In genomic region chr8:120040861-120041260, GRCm38 (mm10) we compare ENCODE assay signal across 9 mouse cellular contexts. TPM values are rescaled to one million over a fixed set of nuclear protein-coding genes. Genes with fewer than 3 reads are reported as not detected.
DNase-seq lines count a peak whose midpoint lies in the region; ATAC-seq and TF ChIP-seq lines count a peak whose summit lies in the region.
"Had no signal": no experiment of that assay in that cellular context is flagged by ENCODE, and none has a peak within 500 bp of the region (broad histone marks: within the 10 kb centered on the region; RNA-seq: fewer than 3 reads in every experiment).

No protein-coding gene starts in this region.

- H3K9ac ChIP-seq in liver, embryonic 11.5 days (ENCODE audit: low read depth, low read length) = no peak overlapping the region
- no peak overlapping the region for H3K9ac ChIP-seq in heart, adult 2 months (ENCODE audit: low read depth, low read length)
- no peak overlapping the region for H3K9ac ChIP-seq in midbrain, embryonic 15.5 days

- WGBS in liver, embryonic 11.5 days = 21% methylated on average over 1 of the region's 1 CpGs
- whole genome bisulfite sequencing in heart, adult 2 months = 0% methylated on average over 1 of the region's 1 CpGs
- 0% methylated on average over 1 of the region's 1 CpGs for WGBS in macrophage (ENCODE audit: missing documents)
- WGBS in midbrain, embryonic 15.5 days = 79% methylated on average over 1 of the region's 1 CpGs

- H3K27ac ChIP-seq in liver, embryonic 11.5 days (ENCODE audit: low read depth, low read length) = no peak overlapping the region
- H3K27ac ChIP-seq in heart, adult 2 months = peak overlapping the region; percentile 47
- peak overlapping the region; percentile 50 for H3K27ac ChIP-seq in macrophage
- H3K27ac ChIP-seq in midbrain, embryonic 15.5 days = no peak overlapping the region

- peak; percentile 35; the same call in 1 of the 2 replicates for TF ChIP-seq POLR2A in heart, adult 2 months (IDR thresholded peaks at IDR 0.05; ENCODE audit: insufficient read depth, low read depth, low read length)

- H3K4me3 ChIP-seq in liver, embryonic 11.5 days (ENCODE audit: low read depth, low read length) = no peak overlapping the region
- no peak overlapping the region for H3K4me3 ChIP-seq in heart, adult 2 months
- H3K4me3 ChIP-seq in macrophage (ENCODE audit: inconsistent target) = no peak overlapping the region
- H3K4me3 ChIP-seq in midbrain, embryonic 15.5 days = no peak overlapping the region
- H3K4me3 ChIP-seq: erythroblast, embryonic 14.5 days had no signal

- no peaks in the 10 kb centered on the region; the same call in 1 of the 2 replicates for H3K27me3 ChIP-seq in liver, embryonic 11.5 days (replicated peaks; ENCODE audit: control insufficient read depth, insufficient read depth, low read length)
- no peaks in the 10 kb centered on the region for H3K27me3 ChIP-seq in heart, adult 2 months (ENCODE audit: control insufficient read depth, insufficient read depth, low read length)
- no peaks in the 10 kb centered on the region for H3K27me3 ChIP-seq in midbrain, embryonic 15.5 days (replicated peaks)

- no peaks in the 10 kb centered on the region for H3K79me2 ChIP-seq in heart, adult 2 months (replicated peaks; ENCODE audit: control insufficient read depth, insufficient read depth, low read length)
- H3K79me2 ChIP-seq in macrophage (ENCODE audit: inconsistent target) = no peaks in the 10 kb centered on the region

- no peak overlapping the region for H3K4me2 ChIP-seq in liver, embryonic 11.5 days
- H3K4me2 ChIP-seq in midbrain, embryonic 15.5 days = no peak overlapping the region

- peaks cover 21% of the 10 kb centered on the region for H3K4me1 ChIP-seq in liver, embryonic 11.5 days (replicated peaks; ENCODE audit: control insufficient read depth, insufficient read depth, low read length)
- peaks cover 20% of the 10 kb centered on the region for H3K4me1 ChIP-seq in heart, adult 2 months (ENCODE audit: control insufficient read depth, insufficient read depth, low read length)
- H3K4me1 ChIP-seq in midbrain, embryonic 15.5 days = no peaks in the 10 kb centered on the region

- no peaks in the 10 kb centered on the region for H3K9me3 ChIP-seq in liver, embryonic 11.5 days (ENCODE audit: control insufficient read depth, low read length)
- H3K9me3 ChIP-seq in midbrain, embryonic 15.5 days = no peaks in the 10 kb centered on the region

- intact Hi-C loops in heart, adult 2 months (cut with DNase I) = no loop called here

- DNase-seq in liver = peak; percentile 42
- DNase-seq in liver, embryonic 11.5 days (ENCODE audit: low spot score) = no peak
- DNase-seq in heart, adult 2 months = peak; percentile 68 to 85
- peak; percentile 18 to 41 for DNase-seq in layer of hippocampus, adult 18-20 months (ENCODE audit: low spot score in 2 of 2)
- DNase-seq in cerebellum, postnatal 4 days (ENCODE audit: low spot score in 2 of 2) = no peak

- no peaks in the 10 kb centered on the region for H3K36me3 ChIP-seq in liver, embryonic 11.5 days (ENCODE audit: control insufficient read depth, insufficient read depth, low read length)
- no peaks in the 10 kb centered on the region for H3K36me3 ChIP-seq in heart, adult 2 months (ENCODE audit: control insufficient read depth, insufficient read depth, low read length)
- H3K36me3 ChIP-seq in macrophage (ENCODE audit: inconsistent target) = no peaks in the 10 kb centered on the region
- no peaks in the 10 kb centered on the region for H3K36me3 ChIP-seq in midbrain, embryonic 15.5 days (replicated peaks)

- no peak for ATAC-seq in liver, embryonic 11.5 days (replicated peaks; ENCODE audit: low FRiP score)
- ATAC-seq in midbrain, embryonic 15.5 days (replicated peaks) = no peak
- ATAC-seq in erythroblast, adult 5-6 weeks (replicated peaks; ENCODE audit: low FRiP score, poor library complexity, severe bottlenecking) = no peak

- TF ChIP-seq CTCF in heart, adult 2 months (IDR thresholded peaks at IDR 0.05) = 0 out of 2 replicates have a peak, but pooled peaks have one; percentile 3

- TF ChIP-seq EP300 in heart, adult 2 months (IDR thresholded peaks at IDR 0.05; ENCODE audit: insufficient read depth, low read depth, low read length) = peak; percentile 96

RNA-seq across cellular contexts. Expression of gene Crispld2, which starts 48.6 kb away (rescaled TPM):
- 3.8 and 4.4 TPM in 2 replicates for polyA plus RNA-seq in liver, embryonic 11.5 days (2014; fragmentation: Nextera tagmentation; extraction: Ambion mirVana)
- total RNA-seq in heart, adult 2 months (2021) = 10 to 100 TPM; 24.3 to 29.9 TPM
- polyA plus RNA-seq in heart, adult 2 months (2012; rRNA removed) = 30.3 and 47.5 TPM in 2 replicates
- total RNA-seq in layer of hippocampus, adult 18-20 months (2021) = 1 to 10 TPM; 1.3 to 2.6 TPM
- 1 to 10 TPM in 1 of 26 experiments, under 1 TPM in 3, not detected in 22; 0.17 to 1.4 (median 0.25) TPM for total RNA-seq in macrophage (2018; cell fraction: chromatin; rRNA removed)
- under 1 TPM; 0.06 to 0.33 (median 0.10) TPM for total RNA-seq in macrophage (2018; cell fraction: cytosol; rRNA removed)
- 1 to 10 TPM in 1 of 26 experiments, under 1 TPM in 8, not detected in 17; 0.12 to 1.4 (median 0.22) TPM for total RNA-seq in macrophage (2018; cell fraction: nucleus; rRNA removed)
- 0.07 to 0.09 TPM in 2 of 3 replicates, not detected in the other for polyA plus RNA-seq in macrophage (2018)
- 2.9 TPM in 2 replicates for polyA plus RNA-seq in midbrain, embryonic 15.5 days (2015; fragmentation: Nextera tagmentation; extraction: Ambion mirVana)
- 1.9 and 3.1 TPM in 2 replicates for total RNA-seq in erythroblast, adult 5-6 weeks (2015; ENCODE audit: low replicate concordance)
- 2.9 and 3.0 TPM in 2 replicates for total RNA-seq in erythroblast, adult 5-6 weeks (2017; ENCODE audit: low replicate concordance)
- polyA plus RNA-seq: erythroblast, embryonic 14.5 days had no signal

Comparison
In these comparisons a context has a peak if more than half of its experiments do, and no peak if none do; other contexts are left out.
1. DNase-seq: peak in liver (single experiment), heart, adult 2 months (2 of 2) and layer of hippocampus, adult 18-20 months (2 of 2); none in liver, embryonic 11.5 days (single experiment) and cerebellum, postnatal 4 days (0 of 2).
2. H3K27ac ChIP-seq: peak in heart, adult 2 months (single experiment) and macrophage (single experiment); none in liver, embryonic 11.5 days (single experiment) and midbrain, embryonic 15.5 days (single experiment).